Mouse (Mus musculus) megakaryocyte, embryonic 14.5 days (primary cell): ENCODE results near the gene Zzz3. TPM values are rescaled to one million over a fixed set of nuclear protein-coding genes. Genes with fewer than 3 reads are reported as not detected.

Source experiments
- H3K27me3 ChIP-seq: replicated peaks from 2 replicates; pipeline ENCODE3; 2012; ENCODE audit warnings: inconsistent platforms
- H3K36me3 ChIP-seq: replicated peaks from 2 replicates; pipeline ENCODE3; 2012; ENCODE audit warnings: low read length, inconsistent platforms, mixed read lengths
- H3K4me1 ChIP-seq: 2 replicates; pipeline ENCODE4 v1.6.1; 2012; ENCODE audit warnings: inconsistent platforms
- H3K4me3 ChIP-seq: replicated peaks from 2 replicates; pipeline ENCODE3; 2012; ENCODE audit warnings: moderate library complexity, mild to moderate bottlenecking, inconsistent platforms
- H3K9me3 ChIP-seq: 2 replicates; pipeline ENCODE4 v1.6.1; 2012; ENCODE audit warnings: inconsistent platforms
- FLI1 ChIP-seq: IDR thresholded peaks from 2 replicates; pipeline ENCODE4 v1.6.1; 2012; ENCODE audit warnings: low read length, inconsistent platforms, mixed read lengths
- GATA1 ChIP-seq: IDR thresholded peaks from 3 replicates; pipeline ENCODE4 v1.6.1; 2012; ENCODE audit warnings: mixed read lengths, low read length, inconsistent platforms, borderline replicate concordance
- polyA plus RNA-seq: library from polyadenylated mRNA; stranded (reverse); fragments of >175 nt; gene quantifications from 2 replicates; pipeline ENCODE4 v1.2.3, GENCODE M21; 2012; ENCODE audit warnings: low replicate concordance; ENCODE audit not compliant: insufficient read depth

Zzz3 gene
- polyA plus RNA-seq, 1 experiment: 2.3 TPM

DNA sequence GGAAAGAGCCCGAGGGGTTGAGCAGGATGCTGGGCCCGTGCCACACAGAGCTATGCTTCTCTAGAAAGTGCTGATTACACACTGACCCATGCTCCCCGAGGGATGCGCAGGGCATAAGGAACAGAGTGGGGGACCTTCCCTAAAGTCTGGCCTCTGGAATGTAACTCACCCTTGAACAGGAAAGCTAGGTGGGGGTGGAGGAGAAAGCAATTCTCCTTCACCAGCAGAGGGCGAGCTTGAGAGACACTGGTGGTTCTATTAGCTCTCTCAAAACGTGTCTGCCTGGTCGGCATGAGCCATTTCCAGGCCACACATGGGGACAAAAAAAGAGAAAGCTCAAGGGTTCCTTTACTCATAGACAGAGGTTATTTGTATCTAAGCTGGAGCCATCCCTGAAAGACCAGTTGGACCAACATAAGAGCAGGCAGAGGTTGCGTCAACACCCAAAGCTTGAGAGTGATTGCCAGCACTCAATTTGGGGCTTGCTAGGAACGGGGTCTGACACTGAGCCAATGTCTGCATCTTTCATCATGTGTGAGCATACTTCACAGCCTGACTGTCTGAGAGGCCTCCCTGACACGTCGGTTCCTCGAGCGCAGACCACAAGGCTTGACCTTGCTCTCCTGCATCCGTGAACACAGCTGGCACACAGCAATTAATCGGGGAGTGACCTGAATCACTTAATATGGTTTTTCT, 79.5 kb downstream of the Zzz3 start:
- Histone ChIP-seq H3K4me3 (peak overlapping the region; percentile 50), H3K4me1 (peaks cover 61% of the 10 kb centered on the region), H3K36me3 (no peaks in the 10 kb centered on the region), H3K9me3 (no peaks in the 10 kb centered on the region), H3K27me3 (peaks cover 3% of the 10 kb centered on the region)
- TF ChIP-seq GATA1: no peak
- TF ChIP-seq FLI1: no peak

DNA sequence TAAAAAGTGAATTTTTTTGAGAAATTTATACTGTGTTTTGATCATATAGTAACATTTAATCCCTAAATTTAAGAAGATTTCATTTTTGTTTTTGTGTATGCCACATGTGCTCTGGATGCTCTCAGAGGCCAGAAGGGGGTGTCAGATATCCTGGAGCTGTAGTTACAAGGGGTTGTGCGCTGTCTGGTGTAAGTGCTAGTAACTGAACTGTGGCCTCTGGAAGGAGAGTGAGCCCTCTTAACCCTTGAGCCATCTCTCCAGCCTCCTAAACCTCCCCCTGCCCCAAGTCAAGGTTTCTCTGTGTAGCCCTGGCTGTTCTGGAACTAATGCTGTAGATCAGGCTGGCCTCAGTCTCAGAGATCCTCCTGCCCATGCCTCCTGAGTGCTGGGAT, 80.0 kb downstream of the Zzz3 start:
- Histone ChIP-seq H3K9me3 (no peaks in the 10 kb centered on the region), H3K4me3 (no peak overlapping the region), H3K27me3 (peaks cover 2% of the 10 kb centered on the region), H3K36me3 (no peaks in the 10 kb centered on the region), H3K4me1 (peaks cover 61% of the 10 kb centered on the region)
- TF ChIP-seq FLI1: no peak
- TF ChIP-seq GATA1: no peak

DNA sequence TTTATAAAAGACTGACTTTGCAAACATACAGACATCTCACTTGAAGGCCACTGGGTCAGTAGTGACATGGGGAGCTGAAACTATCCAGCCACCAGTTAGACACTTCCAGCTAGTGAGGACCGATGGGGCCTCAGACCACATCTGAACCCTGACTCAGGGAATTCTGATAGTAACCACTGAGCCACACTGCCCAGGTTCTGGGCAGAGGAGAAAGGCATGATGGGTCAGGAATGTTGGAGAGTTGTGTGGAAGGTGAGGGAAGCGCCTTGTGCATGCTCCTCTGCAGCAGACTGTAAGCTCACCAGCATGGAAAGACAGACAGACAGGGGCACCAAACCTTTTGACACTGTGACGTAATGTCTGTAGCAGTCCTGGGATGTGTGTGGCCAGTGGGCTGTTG, 80.6 kb downstream of the Zzz3 start:
- TF ChIP-seq GATA1 (no peak), FLI1 (no peak)
- H3K27me3 ChIP-seq: peaks cover 2% of the 10 kb centered on the region
- H3K36me3 ChIP-seq: no peaks in the 10 kb centered on the region
- H3K4me3 ChIP-seq: no peak overlapping the region
- H3K9me3 ChIP-seq: no peaks in the 10 kb centered on the region
- peaks cover 61% of the 10 kb centered on the region for H3K4me1 ChIP-seq

DNA sequence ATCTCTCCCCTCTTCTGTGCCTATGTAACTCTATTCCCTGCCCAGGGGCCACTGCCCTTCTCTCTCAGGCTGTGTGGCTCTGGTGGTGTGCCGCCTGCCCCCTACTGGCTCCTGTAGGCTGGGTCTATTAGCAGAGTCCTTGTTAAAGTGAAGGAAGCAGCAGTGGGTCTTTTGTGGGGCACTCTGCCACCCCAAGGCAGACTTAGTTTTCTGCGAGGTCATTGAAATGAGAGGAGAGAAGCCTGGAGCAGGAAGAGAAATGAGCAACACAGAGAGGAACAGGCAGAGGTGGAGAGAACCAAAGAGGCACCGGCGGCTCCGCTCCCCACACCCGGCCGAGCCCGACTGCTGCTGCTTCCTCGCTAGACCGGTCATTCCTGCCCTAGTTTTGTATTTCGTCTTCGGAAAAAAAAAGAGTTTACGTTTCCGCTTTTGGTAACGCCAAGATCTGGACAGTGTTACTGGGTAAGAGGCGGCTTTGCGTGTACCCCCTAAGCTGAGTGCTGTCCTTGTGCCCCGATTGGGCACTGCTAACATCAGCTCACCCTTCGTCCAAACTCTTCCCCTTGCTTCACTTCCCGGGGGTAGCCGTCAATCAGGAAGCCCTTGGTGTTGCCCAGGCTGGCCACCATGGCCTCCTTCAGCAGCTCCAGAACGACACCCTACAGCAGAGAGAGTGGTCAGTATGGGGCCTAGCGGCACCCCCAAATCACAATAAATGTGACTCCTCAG, 82.7 kb downstream of the Zzz3 start:
- Histone ChIP-seq H3K27me3 (no peaks in the 10 kb centered on the region), H3K4me3 (peak overlapping the region; percentile 95), H3K36me3 (no peaks in the 10 kb centered on the region), H3K9me3 (no peaks in the 10 kb centered on the region), H3K4me1 (peaks cover 62% of the 10 kb centered on the region)
- TF ChIP-seq GATA1: no peak
- no peak for TF ChIP-seq FLI1

DNA sequence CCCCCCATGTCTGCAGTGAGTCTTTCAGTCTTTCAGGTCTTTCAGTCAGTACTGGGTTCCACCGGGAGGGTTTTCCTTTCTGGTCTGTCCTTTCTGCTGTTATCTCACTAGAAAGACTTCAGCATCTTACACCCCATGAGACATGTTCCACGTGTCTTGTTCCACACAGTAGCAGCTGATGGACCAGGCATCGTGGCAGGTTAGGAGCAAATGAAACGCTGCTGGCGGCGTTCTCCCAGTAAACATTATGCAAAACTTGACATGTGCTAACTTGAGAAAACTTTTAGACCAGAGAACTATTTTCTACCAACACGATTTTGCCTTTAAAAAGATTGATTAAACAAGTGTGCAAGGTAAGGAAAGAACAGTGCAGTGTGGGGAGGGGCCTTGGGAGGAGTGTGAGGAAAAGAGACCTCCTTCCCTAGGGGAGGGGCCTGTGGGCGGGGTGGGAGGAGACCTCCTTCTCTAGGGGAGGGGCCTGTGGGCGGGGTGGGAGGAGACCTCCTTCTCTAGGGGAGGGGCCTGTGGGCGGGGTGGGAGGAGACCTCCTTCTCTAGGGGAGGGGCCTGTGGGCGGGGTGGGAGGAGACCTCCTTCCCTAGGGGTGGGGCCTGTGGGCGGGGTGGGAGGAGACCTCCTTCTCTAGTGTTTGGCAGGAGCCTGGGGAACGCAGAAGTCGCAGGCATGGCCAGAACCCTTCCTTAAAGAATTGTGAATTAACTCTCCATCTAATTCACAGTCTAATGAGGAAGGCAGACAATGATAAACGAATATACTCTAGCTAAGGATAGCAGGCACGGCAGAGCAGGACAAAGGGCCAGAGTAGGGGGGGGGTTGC, 83.5 kb downstream of the Zzz3 start:
- Histone ChIP-seq H3K36me3 (no peaks in the 10 kb centered on the region), H3K9me3 (no peaks in the 10 kb centered on the region), H3K4me3 (peak overlapping the region; percentile 95), H3K27me3 (peaks cover 2% of the 10 kb centered on the region), H3K4me1 (peaks cover 55% of the 10 kb centered on the region)
- no peak for TF ChIP-seq FLI1
- no peak for TF ChIP-seq GATA1

DNA sequence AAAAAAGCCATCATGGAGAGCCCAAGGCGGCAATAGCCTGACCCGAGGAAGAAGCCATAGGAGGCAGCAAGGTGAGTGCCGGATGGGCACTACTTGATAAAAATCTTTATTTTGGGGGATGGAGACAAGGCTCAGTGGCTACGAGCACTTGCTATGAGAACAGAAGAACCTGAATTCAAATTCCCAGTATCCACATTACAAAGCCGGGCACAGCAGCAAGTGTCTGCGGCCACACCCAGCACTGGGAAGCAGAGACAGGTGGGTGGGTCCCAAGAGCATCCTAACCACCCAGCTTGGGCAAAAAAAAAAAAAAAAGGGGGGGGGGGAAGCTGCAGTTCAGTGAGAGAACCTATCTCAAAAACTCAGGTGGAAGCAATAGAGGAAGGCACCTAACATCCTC, 85.1 kb downstream of the Zzz3 start:
- Histone ChIP-seq H3K27me3 (peaks cover 2% of the 10 kb centered on the region), H3K36me3 (no peaks in the 10 kb centered on the region), H3K4me3 (no peak overlapping the region), H3K9me3 (peaks cover 4% of the 10 kb centered on the region), H3K4me1 (peaks cover 40% of the 10 kb centered on the region)
- TF ChIP-seq GATA1 (no peak), FLI1 (no peak)

DNA sequence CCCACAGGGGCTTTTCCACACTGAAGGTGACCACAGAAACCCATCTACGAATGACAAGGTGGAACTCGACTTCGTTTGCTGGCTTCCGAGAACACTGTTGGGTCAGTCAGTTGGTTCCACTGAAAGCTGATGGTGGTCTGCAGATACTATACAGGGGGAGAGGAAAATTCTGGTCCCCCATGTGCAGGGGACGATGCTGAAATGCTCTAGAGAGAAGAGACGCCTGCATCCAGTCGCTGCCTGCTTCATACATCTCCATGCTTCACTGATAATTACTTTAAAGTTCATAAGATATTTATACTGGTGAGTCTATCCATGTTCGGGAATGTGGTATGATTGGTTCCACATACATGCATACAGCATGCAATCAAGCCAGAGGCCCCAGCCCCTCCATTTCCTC, 86.9 kb downstream of the Zzz3 start:
- no peak for TF ChIP-seq GATA1
- TF ChIP-seq FLI1: no peak
- Histone ChIP-seq H3K27me3 (peaks cover 3% of the 10 kb centered on the region), H3K36me3 (no peaks in the 10 kb centered on the region), H3K4me1 (peaks cover 24% of the 10 kb centered on the region), H3K4me3 (no peak overlapping the region), H3K9me3 (peaks cover 19% of the 10 kb centered on the region)

DNA sequence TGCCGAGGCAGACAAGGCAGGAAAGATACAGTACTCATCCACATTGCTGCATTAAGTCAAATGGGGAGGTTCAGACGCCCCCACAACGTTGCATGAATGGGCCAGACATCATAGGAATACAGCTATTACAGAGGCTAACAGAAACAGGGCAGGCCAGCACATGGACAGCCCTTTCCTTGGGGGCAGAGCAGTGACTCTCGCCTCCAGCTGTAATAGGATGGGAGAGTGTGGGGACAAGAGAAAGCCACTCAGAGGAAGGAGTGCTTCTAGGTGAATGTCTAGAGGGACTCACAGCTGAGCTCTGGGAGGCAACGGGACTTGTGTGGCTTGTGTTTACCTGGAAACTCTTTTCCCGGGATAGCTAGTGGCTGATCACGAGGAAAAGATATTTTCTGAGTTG, 88.5 kb downstream of the Zzz3 start:
- H3K9me3 ChIP-seq: peaks cover 22% of the 10 kb centered on the region
- TF ChIP-seq GATA1 (no peak), FLI1 (no peak)
- H3K4me1 ChIP-seq: peaks cover 9% of the 10 kb centered on the region
- H3K4me3 ChIP-seq: no peak overlapping the region
- H3K27me3 ChIP-seq: peaks cover 4% of the 10 kb centered on the region
- H3K36me3 ChIP-seq: no peaks in the 10 kb centered on the region

DNA sequence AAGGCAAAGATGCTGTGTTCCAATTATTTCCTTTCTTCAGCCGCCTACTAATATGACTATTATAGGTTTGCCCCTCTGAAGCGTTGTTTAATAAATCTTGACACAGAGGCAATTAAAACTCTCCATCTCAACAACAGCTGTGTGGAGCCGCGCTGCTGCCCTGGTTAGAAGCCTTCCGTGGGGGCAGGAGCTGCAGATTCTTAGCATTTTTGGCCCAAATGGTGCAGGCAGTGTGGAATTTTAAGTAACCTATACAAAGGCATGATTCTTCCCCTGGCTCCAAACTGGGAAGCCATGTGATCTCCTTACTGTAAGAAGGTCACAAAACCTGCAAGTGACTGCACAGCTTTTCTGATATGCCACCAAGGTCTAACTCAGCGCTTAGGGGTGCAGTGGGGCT, 88.9 kb downstream of the Zzz3 start:
- Histone ChIP-seq H3K9me3 (peaks cover 22% of the 10 kb centered on the region), H3K4me1 (peaks cover 8% of the 10 kb centered on the region), H3K27me3 (peaks cover 4% of the 10 kb centered on the region), H3K36me3 (no peaks in the 10 kb centered on the region), H3K4me3 (no peak overlapping the region)
- TF ChIP-seq GATA1 (no peak), FLI1 (no peak)

DNA sequence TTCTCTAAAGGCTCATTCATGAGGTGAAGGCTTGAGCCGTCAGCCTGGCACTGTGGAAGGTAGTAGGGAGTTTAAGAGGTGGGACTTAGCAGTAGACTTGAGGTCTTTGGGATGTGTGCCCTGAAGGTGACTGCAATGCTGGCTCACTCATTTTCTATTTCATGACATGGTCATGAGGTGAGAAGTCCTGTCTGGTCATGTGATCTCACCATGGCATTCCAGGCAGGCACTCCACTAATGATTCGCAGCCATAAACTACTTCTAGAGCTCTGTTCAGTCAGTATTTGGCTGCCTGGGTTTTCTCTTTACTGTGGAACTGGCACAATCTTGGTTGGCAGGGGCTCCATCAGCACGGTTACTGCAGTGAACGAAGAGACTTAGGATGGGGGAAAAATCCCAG, 93.7 kb downstream of the Zzz3 start:
- no peak for TF ChIP-seq FLI1
- no peak for TF ChIP-seq GATA1
- no peaks in the 10 kb centered on the region for H3K36me3 ChIP-seq
- H3K27me3 ChIP-seq: peaks cover 11% of the 10 kb centered on the region
- H3K4me1 ChIP-seq: 0 out of 2 replicates have a peak, but pooled peaks cover 4% of the 10 kb centered on the region
- no peak overlapping the region for H3K4me3 ChIP-seq
- H3K9me3 ChIP-seq: peaks cover 22% of the 10 kb centered on the region
